Mouse (Mus musculus) liver, embryonic 14 days (tissue): ENCODE data around the gene Ryr2. TPM values are rescaled to one million over a fixed set of nuclear protein-coding genes. Genes with fewer than 3 reads are reported as not detected.

Experiments used
- polyA plus RNA-seq: library from polyadenylated mRNA; depleted of rRNA; stranded (reverse); fragments of >200 nt; gene quantifications from 2 replicates; pipeline ENCODE4 v1.2.3, GENCODE M21; 2012; rRNA removed

Gene Ryr2
- polyA plus RNA-seq = 0.08 and 0.14 TPM in 2 replicates

DNA sequence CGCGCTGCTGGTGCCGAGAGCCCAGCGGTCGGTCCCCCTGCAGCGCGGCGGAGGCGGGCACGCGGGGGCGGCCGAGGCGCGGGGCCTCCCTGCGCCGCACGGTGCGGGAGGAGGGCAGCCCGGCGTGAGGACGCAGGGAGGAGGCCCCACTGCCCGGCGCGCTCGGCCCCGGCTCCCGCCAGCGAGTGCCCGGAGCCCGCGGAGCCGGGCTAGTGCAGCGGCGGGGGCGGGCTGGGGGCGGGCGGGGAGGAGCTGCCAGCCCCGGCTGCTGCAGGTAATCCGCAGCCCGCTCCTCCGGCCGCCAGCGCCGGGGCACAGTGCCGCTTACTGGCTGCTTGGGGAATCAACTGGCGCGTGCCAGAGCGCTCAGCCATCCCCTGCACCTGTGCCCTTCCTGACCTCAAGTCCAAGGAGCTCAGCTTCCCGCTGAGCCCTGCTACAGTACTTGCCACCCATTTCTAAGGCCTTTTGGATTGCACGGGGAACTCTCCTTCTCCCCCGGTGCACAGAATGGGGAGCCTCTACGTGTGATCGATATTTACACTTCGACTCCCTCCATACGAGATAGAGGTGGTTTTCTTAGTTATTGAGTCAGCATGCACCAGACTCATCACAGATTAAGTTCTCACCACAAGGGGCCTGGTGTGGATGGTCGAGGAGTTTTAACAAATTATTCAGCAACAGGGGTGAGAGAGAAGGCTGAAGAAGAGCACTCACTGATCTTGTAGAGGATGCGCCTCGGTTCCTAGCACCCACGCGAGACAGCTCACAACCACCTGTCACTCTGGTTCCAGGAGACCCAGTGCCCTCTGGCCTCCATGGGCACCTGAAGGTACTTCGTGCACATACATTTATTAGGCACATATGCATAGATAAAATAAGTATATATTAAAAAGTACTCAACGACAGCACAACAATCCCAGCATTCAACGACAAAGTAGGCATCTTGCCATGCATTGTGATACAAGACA is at the start of gene Ryr2:
Gene Ryr2 (minus strand): TSS at position 284 of the 971 bp plus-strand sequence.

Other genes with a start within 250 kb of the Ryr2 start
- 4.3 and 4.8 TPM in 2 replicates for gene Mtr, start 151.2 kb upstream of the Ryr2 start, polyA plus RNA-seq
- 0.17 and 3.9 TPM in 2 replicates for gene Actn2, start 233.8 kb upstream of the Ryr2 start, polyA plus RNA-seq